Mouse (Mus musculus) heart, postnatal 10 days (tissue): ENCODE measurements around the gene Il1rl2. TPM values are rescaled to one million over a fixed set of nuclear protein-coding genes. Genes with fewer than 3 reads are reported as not detected.

Experiments used
- DNase-seq, 2 experiments: peaks; one replicate each; pipeline ENCODE4 v3.0.0; 2021
- intact Hi-C: fragments of 180-260 bp; cut with DNase I; formaldehyde crosslinking; loops from one replicate; pipeline ENCODE4 v1.15.1; 2025
- total RNA-seq, 2 experiments: library from RNA; stranded (reverse); gene quantifications; 2 replicates each; pipeline ENCODE4 v1.2.3; 2021

Gene Il1rl2
- total RNA-seq, 2 experiments from 2014 or later, result 5.5 to 7.0 TPM

- intact Hi-C loops, result loop anchor here (5.0 kb wide), 1 partner anchor 40 kb away; no protein-coding TSS in a partner anchor
- no peak for DNase-seq
Measured at GRCm38 (mm10) chr1:40322543-40322942, 1.9 kb upstream of the Il1rl2 start.

GRCm38 (mm10) chr1:40324955-40325702, 719 bp downstream of the Il1rl2 start:
- peak in 1 of 2 experiments; percentile 13 for DNase-seq
- intact Hi-C loops, result loop anchor here (5.0 kb wide), 1 partner anchor 43 kb away; no protein-coding TSS in a partner anchor

- DNase-seq, result peak in 1 of 2 experiments; percentile 8
- intact Hi-C loops, result no loop called here
Measured at GRCm38 (mm10) chr1:40325711-40326327, 1.4 kb downstream of the Il1rl2 start.

- intact Hi-C loops, result no loop called here
- DNase-seq, result no peak
Measured at GRCm38 (mm10) chr1:40327604-40328003, 3.2 kb downstream of the Il1rl2 start.

GRCm38 (mm10) chr1:40329526-40329925, 5.1 kb downstream of the Il1rl2 start:
- no peak for DNase-seq
- intact Hi-C loops, result no loop called here

GRCm38 (mm10) chr1:40330181-40330580, 5.8 kb downstream of the Il1rl2 start:
- DNase-seq, result no peak
- intact Hi-C loops, result no loop called here

- intact Hi-C loops, result no loop called here
- no peak for DNase-seq
Measured at GRCm38 (mm10) chr1:40339346-40339745, 14.9 kb downstream of the Il1rl2 start.

GRCm38 (mm10) chr1:40340102-40340501, 15.7 kb downstream of the Il1rl2 start:
- intact Hi-C loops, result no loop called here

GRCm38 (mm10) chr1:40352158-40352903, 27.9 kb downstream of the Il1rl2 start:
- intact Hi-C loops, result no loop called here

More at GRCm38 (mm10) chr1:40340102-40340501, 15.7 kb downstream of the Il1rl2 start:
- no peak for DNase-seq

GRCm38 (mm10) chr1:40352904-40353286, 28.5 kb downstream of the Il1rl2 start:
- intact Hi-C loops, result no loop called here
- DNase-seq, result no peak

More at GRCm38 (mm10) chr1:40352158-40352903, 27.9 kb downstream of the Il1rl2 start:
- no peak for DNase-seq

GRCm38 (mm10) chr1:40354665-40355064, 30.3 kb downstream of the Il1rl2 start:
- intact Hi-C loops, result no loop called here
- DNase-seq, result no peak

- intact Hi-C loops, result no loop called here
- no peak for DNase-seq
Measured at GRCm38 (mm10) chr1:40355431-40355843, 31.0 kb downstream of the Il1rl2 start.

GRCm38 (mm10) chr1:40355904-40356521, 31.6 kb downstream of the Il1rl2 start:
- intact Hi-C loops, result no loop called here
- no peak for DNase-seq

- DNase-seq, result no peak
- intact Hi-C loops, result no loop called here
Measured at GRCm38 (mm10) chr1:40357921-40358320, 33.5 kb downstream of the Il1rl2 start.

GRCm38 (mm10) chr1:40358351-40358750, 33.9 kb downstream of the Il1rl2 start:
- DNase-seq, result no peak
- intact Hi-C loops, result no loop called here

- intact Hi-C loops, result no loop called here
- DNase-seq, result peak in 1 of 2 experiments; percentile 38
Measured at GRCm38 (mm10) chr1:40358771-40359181, 34.4 kb downstream of the Il1rl2 start.

- intact Hi-C loops, result no loop called here
- no peak for DNase-seq
Measured at GRCm38 (mm10) chr1:40359731-40360130, 35.3 kb downstream of the Il1rl2 start.

- no peak for DNase-seq
- intact Hi-C loops, result no loop called here
Measured at GRCm38 (mm10) chr1:40360969-40361368, 36.6 kb downstream of the Il1rl2 start.

- DNase-seq, result no peak
- intact Hi-C loops, result no loop called here
Measured at GRCm38 (mm10) chr1:40361596-40361995, 37.2 kb downstream of the Il1rl2 start.

GRCm38 (mm10) chr1:40362784-40363183, 38.4 kb downstream of the Il1rl2 start:
- intact Hi-C loops, result no loop called here
- no peak for DNase-seq

GRCm38 (mm10) chr1:40372951-40373350, 48.5 kb downstream of the Il1rl2 start:
- intact Hi-C loops, result no loop called here
- no peak for DNase-seq
